Mouse (Mus musculus) kidney, adult 10 weeks (tissue): ENCODE measurements around the gene Nipal1. TPM values are rescaled to one million over a fixed set of nuclear protein-coding genes. Genes with fewer than 3 reads are reported as not detected.

Source experiments
- polyA plus RNA-seq: library from polyadenylated mRNA; stranded (reverse); fragments of 350-450 nt; fragmentation: Illumina TruSeq; extraction: RNeasy Lipid Tissue Mini Kit (QIAGEN cat#74804); gene quantifications from one replicate; pipeline ENCODE4 v1.2.3, GENCODE M21; 2014; ENCODE audit warnings: low read depth, low replicate concordance

The Nipal1 gene
- 3.2 TPM for polyA plus RNA-seq

GRCm38 (mm10) chr5:72647418-72647907, at the start of gene Nipal1:
Nipal1 (plus strand) TSS chr5:72647795.

GRCm38 (mm10) chr5:72644175-72644574, 3.4 kb upstream of the Nipal1 start, which contains the start of gene Cnga1:
Cnga1 (minus strand) TSS chr5:72644275.

Other genes starting within 250 kb of the Nipal1 start
- 7.3 TPM for gene Corin, start 143.3 kb upstream of the Nipal1 start, polyA plus RNA-seq
- 17.2 TPM for gene Nfxl1, start 88.1 kb upstream of the Nipal1 start, polyA plus RNA-seq
- gene Zar1, start 66.5 kb upstream of the Nipal1 start, polyA plus RNA-seq, result not detected
- gene Gm5868, start 60.2 kb upstream of the Nipal1 start, polyA plus RNA-seq, result not detected
- not detected for gene Cnga1, start 3.5 kb upstream of the Nipal1 start, polyA plus RNA-seq
- 0.40 TPM for gene Txk, start 105.0 kb downstream of the Nipal1 start, polyA plus RNA-seq
- 23.9 TPM for gene Tec, start 220.7 kb downstream of the Nipal1 start, polyA plus RNA-seq